Mouse (Mus musculus) heart, postnatal 0 days (tissue): ENCODE measurements at regions not wholly inside any gene's neighbourhood (a gene's known extent, or its start where the extent isn't known, plus 50 kb on each side); places are given as distances from the start of the nearest gene placed in this dataset.

Experiments used
- CTCF ChIP-seq: IDR thresholded peaks from 2 replicates; pipeline ENCODE4 v1.5.1; 2016; ENCODE audit warnings: antibody characterized with exemption, control low read depth, low read depth
- EP300 ChIP-seq: IDR thresholded peaks from 2 replicates; pipeline ENCODE4 v1.6.1; 2016; ENCODE audit warnings: antibody characterized with exemption, low read depth

DNA sequence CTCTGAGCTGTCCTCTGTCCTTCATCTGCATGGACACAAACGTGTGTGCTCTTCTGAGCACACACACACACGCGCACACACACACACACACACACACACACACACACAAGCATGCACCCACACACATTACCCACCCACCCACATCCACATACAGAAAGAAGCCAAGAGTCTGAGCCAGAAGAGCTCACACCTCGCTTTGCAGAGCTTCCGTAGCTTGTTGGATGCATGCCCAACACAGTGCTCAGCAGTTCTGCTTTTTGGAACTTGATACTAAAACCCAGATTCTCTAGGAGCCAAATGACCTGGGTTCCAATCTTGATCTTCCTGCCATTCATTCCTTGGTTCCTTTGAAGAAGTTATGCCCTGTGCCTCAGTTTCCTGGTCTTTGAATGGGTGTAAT is 182.4 kb upstream of the Gm4791 start:
- TF ChIP-seq CTCF (no peak), EP300 (no peak)
